Mouse (Mus musculus) brain, embryonic 14.5 days (tissue): ENCODE data around the gene Adssl1.

ENCODE experiments used
- CTCF ChIP-seq: fragments of 200-500 bp; IDR thresholded peaks from 2 replicates; pipeline ENCODE4 v1.5.1; 2012; ENCODE audit warnings: inconsistent platforms, mild to moderate bottlenecking, moderate library complexity, borderline replicate concordance; ENCODE audit not compliant: insufficient read depth, insufficient read length; ENCODE audit errors: extremely low read depth
- POLR2A ChIP-seq: fragments of 200-500 bp; IDR thresholded peaks from 2 replicates; pipeline ENCODE4 v1.6.1; 2012; ENCODE audit warnings: mild to moderate bottlenecking, inconsistent platforms, borderline replicate concordance; ENCODE audit not compliant: poor library complexity, insufficient read depth, insufficient read length, severe bottlenecking; ENCODE audit errors: extremely low read depth

GRCm38 (mm10) chr12:112595626-112596025 is 24.2 kb upstream of the Adssl1 start:
- no peak for TF ChIP-seq CTCF
- TF ChIP-seq POLR2A = no peak
